In genomic region chr16:34516891-34517398, GRCm38 (mm10) we compare ENCODE assay signal across 12 mouse cellular contexts. TPM values are rescaled to one million over a fixed set of nuclear protein-coding genes. Genes with fewer than 3 reads are reported as not detected.
DNase-seq lines count a peak whose midpoint lies in the region; ATAC-seq and TF ChIP-seq lines count a peak whose summit lies in the region.
"Had no signal": no experiment of that assay in that cellular context is flagged by ENCODE, and none has a peak within 500 bp of the region (broad histone marks: within the 10 kb centered on the region; RNA-seq: fewer than 3 reads in every experiment).

No protein-coding gene starts in this region.

- no peak for DNase-seq in hindbrain, embryonic 10.5 days (ENCODE audit: low spot score)
- DNase-seq in hindbrain, embryonic 11.5 days (ENCODE audit: low spot score): no peak
- DNase-seq in lung, postnatal 0 days (ENCODE audit: low spot score): no peak
- no peak for DNase-seq in lung, postnatal 4 days
- peak; percentile 62 for DNase-seq in brain, embryonic 14.5 days (ENCODE audit: low read depth)
- DNase-seq in layer of hippocampus, adult 18-20 months (ENCODE audit: low spot score in 2 of 2): peak; percentile 50 to 73
- no peak for DNase-seq in ovary, postnatal 14 days (ENCODE audit: low spot score)
- DNase-seq: adrenal gland, postnatal 25 days; B cell, adult 2 months; cerebellum, adult 11 months; thymus, postnatal 14 days had no signal

- no peak overlapping the region for H3K4me3 ChIP-seq in hindbrain, embryonic 10.5 days
- H3K4me3 ChIP-seq in hindbrain, embryonic 11.5 days (ENCODE audit: low read depth, low read length): no peak overlapping the region
- no peak overlapping the region for H3K4me3 ChIP-seq in lung, postnatal 0 days (ENCODE audit: low read depth, low read length)

- no peak for ATAC-seq in hindbrain, embryonic 11.5 days (ENCODE audit: low FRiP score)
- ATAC-seq in lung, postnatal 0 days: peak; percentile 33
- no peak for ATAC-seq in granulocyte monocyte progenitor cell, adult 5-6 weeks (replicated peaks; ENCODE audit: poor library complexity, severe bottlenecking)

- TF ChIP-seq CTCF in lung, postnatal 0 days (IDR thresholded peaks at IDR 0.05): no peak
- TF ChIP-seq CTCF in brain, embryonic 14.5 days (IDR thresholded peaks at IDR 0.05; ENCODE audit: borderline replicate concordance, extremely low read depth, insufficient read depth, insufficient read length): no peak

- no peaks in the 10 kb centered on the region for H3K27me3 ChIP-seq in hindbrain, embryonic 10.5 days (ENCODE audit: insufficient read depth, poor library complexity, severe bottlenecking)
- no peaks in the 10 kb centered on the region for H3K27me3 ChIP-seq in hindbrain, embryonic 11.5 days (ENCODE audit: control insufficient read depth, insufficient read depth, low read length)
- H3K27me3 ChIP-seq in lung, postnatal 0 days (replicated peaks; ENCODE audit: insufficient read depth, low read length): no peaks in the 10 kb centered on the region

- peaks cover 78% of the 10 kb centered on the region for H3K4me1 ChIP-seq in hindbrain, embryonic 10.5 days (replicated peaks)
- H3K4me1 ChIP-seq in hindbrain, embryonic 11.5 days (replicated peaks; ENCODE audit: control insufficient read depth, insufficient read depth, low read length): peaks cover 6% of the 10 kb centered on the region
- no peaks in the 10 kb centered on the region for H3K4me1 ChIP-seq in lung, postnatal 0 days (ENCODE audit: insufficient read depth, low read depth, low read length)

- H3K27ac ChIP-seq in hindbrain, embryonic 10.5 days: peak overlapping the region; percentile 35; the same call in 1 of the 2 replicates
- H3K27ac ChIP-seq in hindbrain, embryonic 11.5 days (ENCODE audit: low read depth, low read length): no peak overlapping the region
- H3K27ac ChIP-seq in lung, postnatal 0 days (ENCODE audit: low read length): no peak overlapping the region

- no peak for TF ChIP-seq POLR2A in brain, embryonic 14.5 days (IDR thresholded peaks at IDR 0.05; ENCODE audit: borderline replicate concordance, extremely low read depth, insufficient read depth, insufficient read length, poor library complexity, severe bottlenecking)

- no peak overlapping the region for H3K9ac ChIP-seq in hindbrain, embryonic 11.5 days (ENCODE audit: low read depth, low read length)
- H3K9ac ChIP-seq in lung, postnatal 0 days (replicated peaks; ENCODE audit: low read depth): no peak overlapping the region

- 80% methylated on average over 12 of the region's 12 CpGs for WGBS in hindbrain, embryonic 10.5 days
- WGBS in hindbrain, embryonic 11.5 days: 74% methylated on average over 12 of the region's 12 CpGs
- WGBS in lung, postnatal 0 days: 46% methylated on average over 12 of the region's 12 CpGs

- no peaks in the 10 kb centered on the region for H3K9me3 ChIP-seq in hindbrain, embryonic 10.5 days
- no peaks in the 10 kb centered on the region for H3K9me3 ChIP-seq in hindbrain, embryonic 11.5 days (ENCODE audit: control insufficient read depth, low read length)
- H3K9me3 ChIP-seq in lung, postnatal 0 days (ENCODE audit: low read length): no peaks in the 10 kb centered on the region

- H3K36me3 ChIP-seq in hindbrain, embryonic 10.5 days: no peaks in the 10 kb centered on the region
- H3K36me3 ChIP-seq in hindbrain, embryonic 11.5 days (ENCODE audit: control insufficient read depth, insufficient read depth, low read length): no peaks in the 10 kb centered on the region
- H3K36me3 ChIP-seq in lung, postnatal 0 days (ENCODE audit: insufficient read depth, low read length): no peaks in the 10 kb centered on the region

- H3K4me2 ChIP-seq in hindbrain, embryonic 11.5 days (replicated peaks; ENCODE audit: low read depth, low read length): no peak overlapping the region
- H3K4me2 ChIP-seq in lung, postnatal 0 days (replicated peaks; ENCODE audit: low read depth, low read length): no peak overlapping the region

- TF ChIP-seq EP300 in lung, postnatal 0 days (IDR thresholded peaks at IDR 0.05): no peak

RNA-seq across cellular contexts. Expression of gene Kalrn, which starts 56.4 kb away (rescaled TPM):
- 14.2 and 16.6 TPM in 2 replicates for polyA plus RNA-seq in hindbrain, embryonic 10.5 days (2016; fragmentation: Nextera tagmentation; extraction: Ambion mirVana)
- polyA plus RNA-seq in hindbrain, embryonic 11.5 days (2014; fragmentation: Nextera tagmentation; extraction: Ambion mirVana): 20.8 and 25.6 TPM in 2 replicates
- 12.7 and 13.6 TPM in 2 replicates for polyA plus RNA-seq in lung, postnatal 0 days (2015; fragmentation: Nextera tagmentation; extraction: Ambion mirVana)
- polyA plus RNA-seq in brain, embryonic 14.5 days (2012; rRNA removed): 30.4 and 52.2 TPM in 2 replicates
- total RNA-seq in layer of hippocampus, adult 18-20 months (2021): 100 to 1,000 TPM; 468 to 527 TPM
- total RNA-seq in granulocyte monocyte progenitor cell, adult 5-6 weeks (2014; fragmentation: Nextera tagmentation): 3.0 and 3.8 TPM in 2 replicates
- total RNA-seq in granulocyte monocyte progenitor cell, adult 5-6 weeks (2017): 2.3 and 3.6 TPM in 2 replicates

Comparison
In these comparisons a context has a peak if more than half of its experiments do, and no peak if none do; other contexts are left out.
1. DNase-seq: peak in brain, embryonic 14.5 days (single experiment) and layer of hippocampus, adult 18-20 months (2 of 2); none in hindbrain, embryonic 10.5 days (single experiment), hindbrain, embryonic 11.5 days (single experiment), lung, postnatal 0 days (single experiment), lung, postnatal 4 days (0 of 2) and ovary, postnatal 14 days (single experiment).